Mouse (Mus musculus) embryonic facial prominence, embryonic 11.5 days (tissue): ENCODE data around the gene Gcdh. TPM values are rescaled to one million over a fixed set of nuclear protein-coding genes. Genes with fewer than 3 reads are reported as not detected.

Experiments
- ATAC-seq: fragments of 200-750 bp; cut with Nextera tagmentation; replicated peaks from 2 replicates; pipeline ENCODE4 v1.8.0; 2017; ENCODE audit warnings: low read depth; ENCODE audit not compliant: insufficient number of reproducible peaks, low FRiP score, low TSS enrichment
- DNase-seq: peaks from one replicate; pipeline ENCODE4 v3.0.0-alpha.2; 2015; ENCODE audit warnings: low spot score
- H3K27ac ChIP-seq: fragments of 300-500 bp; sonication (generic); replicated peaks from 2 replicates; pipeline ENCODE4 v1.5.1; 2014; ENCODE audit warnings: mild to moderate bottlenecking, low read depth, low read length, control low read depth
- H3K27me3 ChIP-seq: fragments of 300-500 bp; sonication (generic); 2 replicates; pipeline ENCODE4 v1.6.1; 2014; ENCODE audit warnings: mild to moderate bottlenecking, low read length, moderate library complexity, mixed read lengths; ENCODE audit not compliant: control insufficient read depth, insufficient read depth
- H3K36me3 ChIP-seq: fragments of 300-500 bp; sonication (generic); replicated peaks from 2 replicates; pipeline ENCODE4 v1.6.1; 2014; ENCODE audit warnings: low read depth, mild to moderate bottlenecking, low read length, moderate library complexity, mixed read lengths; ENCODE audit not compliant: control insufficient read depth, insufficient read depth
- H3K4me1 ChIP-seq: fragments of 300-500 bp; sonication (generic); 2 replicates; pipeline ENCODE4 v1.6.1; 2014; ENCODE audit warnings: low read length, mixed read lengths; ENCODE audit not compliant: control insufficient read depth, insufficient read depth
- H3K4me2 ChIP-seq: fragments of 300-500 bp; sonication (generic); 2 replicates; pipeline ENCODE4 v1.6.1; 2014; ENCODE audit warnings: low read depth, mild to moderate bottlenecking, control low read depth, low read length, moderate library complexity
- H3K4me3 ChIP-seq: fragments of 300-500 bp; sonication (generic); 2 replicates; pipeline ENCODE4 v1.5.1; 2014; ENCODE audit warnings: low read depth, low read length, control low read depth
- H3K9ac ChIP-seq: fragments of 300-500 bp; sonication (generic); replicated peaks from 2 replicates; pipeline ENCODE4 v1.6.1; 2014; ENCODE audit warnings: mild to moderate bottlenecking, control low read depth, low read length
- H3K9me3 ChIP-seq: fragments of 300-500 bp; sonication (generic); replicated peaks from 2 replicates; pipeline ENCODE4 v1.6.1; 2016; ENCODE audit warnings: mild to moderate bottlenecking, low read length, inconsistent platforms, mixed read lengths; ENCODE audit not compliant: control insufficient read depth
- WGBS: fragments of 180-500 bp; shearing (Covaris S2); extraction: QIAGEN DNeasy Blood & Tissue Kit; methylation state at CpG from one replicate; pipeline ENCODE4 v1.1.7; 2014; 5-methylcytosine and 5-hydroxymethylcytosine counted together
- polyA plus RNA-seq: library from polyadenylated mRNA; unstranded; fragments of >200 nt; fragmentation: Nextera tagmentation; extraction: Ambion mirVana; gene quantifications from 2 replicates; pipeline ENCODE4 v1.2.1, GENCODE M21; 2014

Gcdh gene
- polyA plus RNA-seq, 1 experiment from 2014 or later = 40.3 TPM

DNA sequence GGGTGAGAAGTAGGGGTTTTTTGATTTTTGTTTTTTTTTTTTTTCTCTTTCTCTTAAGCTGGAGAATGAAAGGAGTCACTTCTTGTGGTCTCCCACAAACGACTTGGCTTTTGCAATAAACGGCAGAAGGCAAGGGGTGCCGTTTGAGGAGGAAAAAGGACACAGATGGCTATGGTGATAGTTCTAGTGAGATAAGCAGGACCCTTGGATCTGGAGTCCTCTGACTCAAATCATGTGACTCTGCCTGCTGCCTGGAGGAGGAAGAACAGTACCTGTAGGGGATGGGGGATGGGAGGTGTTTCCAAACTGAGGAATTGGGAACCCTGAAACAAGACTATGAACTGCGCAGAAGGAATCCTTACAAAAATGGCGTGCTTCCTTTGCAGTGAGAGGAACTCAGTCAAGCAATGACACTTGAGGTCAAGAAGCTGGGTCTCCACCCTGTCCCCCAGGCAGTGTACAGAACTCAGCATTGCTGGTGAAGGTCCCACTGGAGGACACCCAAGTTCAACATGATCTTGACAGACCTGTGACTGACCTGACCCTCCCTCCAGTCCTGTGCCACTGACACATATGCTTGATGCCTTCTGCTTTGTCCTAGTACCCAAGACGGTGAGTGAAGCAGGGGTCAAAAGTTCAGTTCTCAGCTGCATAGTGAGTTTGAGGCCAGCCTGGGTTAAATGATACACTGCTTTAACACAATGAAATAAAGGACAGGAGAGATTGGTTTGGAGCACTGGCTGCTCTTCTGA lies 45.9 kb downstream of the Gcdh start:
- no peaks in the 10 kb centered on the region for H3K9me3 ChIP-seq
- H3K27ac ChIP-seq = peak overlapping the region; percentile 31; the same call in 1 of the 2 replicates
- no peak overlapping the region for H3K4me3 ChIP-seq
- peak overlapping the region; percentile 61 for H3K4me2 ChIP-seq
- WGBS = 51% methylated on average over 6 of the region's 6 CpGs
- no peaks in the 10 kb centered on the region for H3K27me3 ChIP-seq
- H3K4me1 ChIP-seq = peaks cover 4% of the 10 kb centered on the region; the same call in 1 of the 2 replicates
- peak overlapping the region; percentile 63 for H3K9ac ChIP-seq
- H3K36me3 ChIP-seq = peaks cover 19% of the 10 kb centered on the region
- no peak for ATAC-seq
- no peak for DNase-seq

GRCm38 (mm10) chr8:84846722-84847572 lies 46.8 kb downstream of the Gcdh start, which contains the start of gene Calr:
Gene Calr (minus strand): TSS chr8:84846934.
- peak within 1 kb of the TSS; percentile 94 for H3K9ac ChIP-seq
- H3K27ac ChIP-seq = peak within 1 kb of the TSS; percentile 85
- peak; percentile 100 for DNase-seq
- peak within 1 kb of the TSS; percentile 85 for H3K4me3 ChIP-seq
- H3K9me3 ChIP-seq = no peaks in the 10 kb centered on the region
- H3K4me2 ChIP-seq = peak within 1 kb of the TSS; percentile 69
- WGBS = under 1% methylated on average over 55 of the region's 55 CpGs
- peak; percentile 99 for ATAC-seq
- peaks cover 4% of the 10 kb centered on the region; the same call in 1 of the 2 replicates for H3K4me1 ChIP-seq
- H3K27me3 ChIP-seq = no peaks in the 10 kb centered on the region
- H3K36me3 ChIP-seq = peaks cover 26% of the 10 kb centered on the region

DNA sequence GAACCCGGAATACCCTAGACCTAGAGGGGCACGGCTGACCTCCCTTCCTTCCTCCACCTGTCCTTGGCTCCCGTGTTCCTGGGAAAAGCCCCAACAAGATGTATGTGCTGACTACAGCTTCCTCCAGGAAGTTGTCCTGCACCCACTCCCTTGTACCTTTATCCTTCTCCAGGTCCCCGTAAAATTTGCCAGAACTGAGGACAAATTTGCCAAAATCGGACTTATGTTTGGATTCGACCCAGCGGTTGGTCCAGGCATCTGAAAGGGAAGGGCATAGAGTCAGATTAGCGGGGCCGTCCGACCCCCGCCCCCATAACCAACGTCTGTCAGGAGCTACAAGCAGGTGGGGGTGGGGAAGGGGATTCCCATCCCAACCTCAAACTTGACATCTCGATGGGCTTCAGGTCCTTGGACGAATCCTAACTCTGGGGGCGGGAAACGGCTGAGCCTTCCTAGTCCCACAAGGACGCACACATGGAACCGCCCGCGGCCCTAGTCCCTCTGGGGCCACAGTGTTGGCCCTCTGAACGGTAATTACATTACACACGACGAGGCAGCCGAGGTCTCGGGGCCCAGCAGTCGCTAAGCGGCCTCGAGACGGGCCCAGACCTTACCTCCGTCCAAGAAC lies 47.5 kb downstream of the Gcdh start:
- H3K27ac ChIP-seq = peak overlapping the region; percentile 85
- peaks cover 26% of the 10 kb centered on the region for H3K36me3 ChIP-seq
- no peaks in the 10 kb centered on the region for H3K9me3 ChIP-seq
- peak overlapping the region; percentile 69 for H3K4me2 ChIP-seq
- WGBS = 0% methylated on average over 30 of the region's 30 CpGs
- H3K27me3 ChIP-seq = no peaks in the 10 kb centered on the region
- ATAC-seq (no peak; the same call in 1 of the 2 replicates), DNase-seq (peak; percentile 50)
- H3K9ac ChIP-seq = peak overlapping the region; percentile 94
- H3K4me3 ChIP-seq = peak overlapping the region; percentile 85
- H3K4me1 ChIP-seq = peaks cover 4% of the 10 kb centered on the region; the same call in 1 of the 2 replicates

DNA sequence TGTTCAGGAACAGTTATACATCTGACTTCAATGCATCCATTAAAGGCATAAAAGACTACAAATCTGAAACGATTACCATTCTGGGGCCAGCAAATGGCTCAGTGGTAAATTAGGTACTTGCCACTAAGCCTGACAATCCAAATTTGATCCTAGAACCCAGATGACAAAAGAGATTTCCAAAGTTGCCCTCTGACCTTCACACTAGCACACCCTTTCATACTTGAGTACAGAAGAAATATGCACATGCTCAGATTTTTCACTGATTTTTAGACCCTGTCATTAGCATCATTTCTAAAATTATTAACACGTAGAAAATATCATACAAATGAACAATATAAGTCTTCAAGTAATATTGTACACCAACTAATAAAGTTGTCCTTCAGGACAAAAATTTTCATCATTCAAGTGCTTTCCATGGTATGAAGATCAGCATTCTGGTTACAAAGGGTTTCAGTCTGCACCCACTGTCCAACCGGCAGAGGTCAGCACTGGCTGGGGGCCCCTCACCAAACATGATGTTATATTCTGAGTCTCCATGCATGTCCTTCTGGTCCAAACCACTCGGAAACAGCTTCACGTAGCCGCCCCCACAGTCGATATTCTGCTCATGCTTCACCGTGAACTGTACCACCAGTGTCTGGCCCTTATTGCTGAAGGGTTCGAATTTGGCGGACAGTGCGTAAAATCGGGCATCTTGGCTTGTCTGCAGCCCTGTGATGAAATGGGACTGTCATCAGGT lies 48.2 kb downstream of the Gcdh start:
- peak overlapping the region; percentile 94 for H3K9ac ChIP-seq
- H3K4me3 ChIP-seq = peak overlapping the region; percentile 85
- H3K4me1 ChIP-seq = peaks cover 4% of the 10 kb centered on the region; the same call in 1 of the 2 replicates
- H3K4me2 ChIP-seq = peak overlapping the region; percentile 69
- 18% methylated on average over 12 of the region's 12 CpGs for WGBS
- H3K36me3 ChIP-seq = peaks cover 26% of the 10 kb centered on the region
- no peaks in the 10 kb centered on the region for H3K9me3 ChIP-seq
- DNase-seq (peak; percentile 60), ATAC-seq (no peak)
- no peaks in the 10 kb centered on the region for H3K27me3 ChIP-seq
- H3K27ac ChIP-seq = peak overlapping the region; percentile 85; the same call in 1 of the 2 replicates

DNA sequence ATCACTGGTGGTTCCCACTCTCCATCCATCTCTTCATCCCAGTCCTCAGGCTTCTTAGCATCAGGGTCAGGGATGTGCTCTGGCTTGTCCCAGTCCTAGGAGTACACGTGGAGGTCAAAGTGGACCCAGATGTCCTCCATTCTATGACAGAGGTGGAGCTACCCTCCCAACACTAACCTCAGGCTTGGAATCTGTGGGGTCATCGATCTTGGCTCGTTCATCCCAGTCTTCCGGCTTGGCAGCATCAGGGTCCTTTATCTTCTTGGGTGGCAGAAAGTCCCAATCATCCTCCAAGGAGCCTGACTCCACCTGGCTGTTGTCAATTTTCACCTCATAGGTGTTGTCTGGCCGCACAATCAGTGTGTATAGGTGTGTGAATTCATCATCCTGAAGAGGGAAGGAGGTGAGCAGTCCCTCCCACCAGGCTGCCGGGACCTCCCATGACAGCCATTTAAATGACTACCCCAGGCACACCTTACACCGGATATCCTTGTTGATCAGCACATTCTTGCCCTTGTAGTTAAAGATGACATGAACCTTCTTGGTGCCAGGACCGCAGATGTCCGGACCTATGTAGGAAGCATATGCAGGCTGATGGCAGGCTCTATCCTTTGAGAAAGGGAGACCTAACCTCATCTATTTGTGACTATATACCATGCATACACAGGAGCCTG lies 49.2 kb downstream of the Gcdh start:
- DNase-seq (no peak), ATAC-seq (no peak)
- Histone ChIP-seq H3K36me3 (peaks cover 26% of the 10 kb centered on the region), H3K27me3 (no peaks in the 10 kb centered on the region), H3K9ac (peak overlapping the region; percentile 30), H3K9me3 (no peaks in the 10 kb centered on the region), H3K27ac (no peak overlapping the region), H3K4me3 (peak overlapping the region; percentile 85), H3K4me1 (peaks cover 4% of the 10 kb centered on the region; the same call in 1 of the 2 replicates), H3K4me2 (peak overlapping the region; percentile 69)
- WGBS = 84% methylated on average over 9 of the region's 9 CpGs

- no peaks in the 10 kb centered on the region for H3K27me3 ChIP-seq
- H3K36me3 ChIP-seq = peaks cover 35% of the 10 kb centered on the region
- no peaks in the 10 kb centered on the region for H3K9me3 ChIP-seq
- H3K4me1 ChIP-seq = peaks cover 17% of the 10 kb centered on the region
- H3K27ac ChIP-seq = no peak overlapping the region
- H3K9ac ChIP-seq = no peak overlapping the region
- DNase-seq (no peak), ATAC-seq (no peak)
- 68% methylated on average over 1 of the region's 1 CpGs for WGBS
- H3K4me2 ChIP-seq = no peak overlapping the region
- H3K4me3 ChIP-seq = no peak overlapping the region
Measured at GRCm38 (mm10) chr8:84841514-84841913, 52.2 kb downstream of the Gcdh start.
